Mouse (Mus musculus): ENCODE results near the gene Scpep1.
"Not testable (repeated sequence)": the region's sequence is repeated elsewhere in the genome, so short reads cannot be mapped to it uniquely, and the experiment has no call there.

Gene Scpep1

GRCm38 (mm10) chr11:88955217-88955969 lies at the start of gene Scpep1:
Gene Scpep1 (minus strand): TSS chr11:88955465.
- peak; percentile 97 for DNase-seq

- DNase-seq: no peak
These were observed 48.5 kb upstream of the Scpep1 start for GRCm38 (mm10) chr11:89003726-89004125.

DNA sequence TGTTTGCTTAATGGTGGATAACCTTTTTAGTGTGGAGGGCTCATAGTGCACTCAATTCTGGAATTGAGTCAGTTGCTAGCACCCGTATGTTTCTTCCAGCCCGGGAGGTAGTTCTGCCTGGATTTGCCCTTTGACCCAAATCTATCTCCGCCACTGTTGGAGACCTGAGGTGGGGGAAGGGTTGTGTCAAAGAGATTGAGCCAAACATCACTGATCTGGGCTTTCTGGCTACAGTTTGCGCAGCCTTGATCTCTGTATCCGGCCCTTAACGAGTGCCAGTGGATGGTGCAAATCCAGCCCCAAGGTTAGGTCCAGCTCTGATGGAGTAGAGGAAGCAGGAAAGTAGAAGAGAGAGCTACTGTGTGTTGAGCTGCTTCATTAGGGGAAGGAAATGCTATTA lies 47.8 kb upstream of the Scpep1 start:
- no peak for DNase-seq

DNA sequence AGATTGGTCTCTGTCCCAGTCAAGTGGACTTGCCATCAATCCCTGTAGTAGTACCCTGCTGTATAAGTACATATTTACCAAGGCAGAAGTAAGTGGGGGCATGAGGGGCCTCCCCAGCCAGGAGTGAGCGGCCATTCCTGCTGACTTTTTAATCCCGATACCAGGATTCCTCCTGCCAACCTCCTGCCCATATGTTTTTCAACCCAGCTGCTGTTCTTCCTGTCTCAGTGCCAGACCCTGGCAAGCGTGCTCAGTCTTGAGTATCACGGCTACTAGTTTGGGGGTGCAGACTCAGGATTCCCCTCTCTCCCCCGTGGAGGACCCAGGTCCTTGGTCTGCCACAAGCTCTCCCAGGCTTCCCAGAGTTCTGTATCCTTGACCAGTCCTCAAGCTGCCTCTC lies 47.4 kb upstream of the Scpep1 start:
- no peak for DNase-seq

GRCm38 (mm10) chr11:89002068-89002467 lies 46.8 kb upstream of the Scpep1 start:
- DNase-seq: no peak

DNA sequence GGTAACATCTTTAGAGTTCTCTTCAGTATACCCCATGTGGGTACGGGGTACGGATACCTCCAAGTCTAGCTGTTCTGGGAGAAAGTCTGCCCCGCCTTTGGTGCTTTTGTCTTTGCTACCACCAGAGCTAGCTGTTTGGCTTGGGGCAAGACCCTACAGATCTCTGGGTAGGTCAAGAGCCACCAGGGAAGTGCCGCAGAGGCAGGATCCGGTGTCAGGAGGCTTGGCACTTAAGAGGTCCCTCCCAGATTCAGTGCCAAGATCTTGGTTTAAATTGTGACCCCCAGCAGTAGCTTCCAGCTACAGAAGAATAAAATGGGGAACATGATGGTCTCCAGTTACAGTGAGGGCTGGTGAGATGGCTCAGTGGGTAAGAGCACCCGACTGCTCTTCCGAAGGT lies 46.3 kb upstream of the Scpep1 start:
- no peak for DNase-seq

DNA sequence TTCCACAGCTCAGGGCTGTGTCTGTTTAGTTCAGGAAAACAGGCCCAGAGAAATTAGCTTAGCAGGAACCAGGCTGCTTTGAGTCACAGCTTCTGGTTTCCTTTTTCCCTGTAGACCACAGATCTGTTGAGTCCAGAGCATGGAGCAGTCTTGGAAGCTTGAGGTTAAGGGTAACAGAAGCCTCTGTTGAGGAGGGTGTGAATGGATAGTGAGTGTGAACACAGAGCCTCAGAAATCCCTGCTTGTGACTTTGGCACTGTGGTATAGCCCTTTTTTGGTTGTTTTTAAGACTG lies 45.2 kb upstream of the Scpep1 start:
- DNase-seq: no peak

DNA sequence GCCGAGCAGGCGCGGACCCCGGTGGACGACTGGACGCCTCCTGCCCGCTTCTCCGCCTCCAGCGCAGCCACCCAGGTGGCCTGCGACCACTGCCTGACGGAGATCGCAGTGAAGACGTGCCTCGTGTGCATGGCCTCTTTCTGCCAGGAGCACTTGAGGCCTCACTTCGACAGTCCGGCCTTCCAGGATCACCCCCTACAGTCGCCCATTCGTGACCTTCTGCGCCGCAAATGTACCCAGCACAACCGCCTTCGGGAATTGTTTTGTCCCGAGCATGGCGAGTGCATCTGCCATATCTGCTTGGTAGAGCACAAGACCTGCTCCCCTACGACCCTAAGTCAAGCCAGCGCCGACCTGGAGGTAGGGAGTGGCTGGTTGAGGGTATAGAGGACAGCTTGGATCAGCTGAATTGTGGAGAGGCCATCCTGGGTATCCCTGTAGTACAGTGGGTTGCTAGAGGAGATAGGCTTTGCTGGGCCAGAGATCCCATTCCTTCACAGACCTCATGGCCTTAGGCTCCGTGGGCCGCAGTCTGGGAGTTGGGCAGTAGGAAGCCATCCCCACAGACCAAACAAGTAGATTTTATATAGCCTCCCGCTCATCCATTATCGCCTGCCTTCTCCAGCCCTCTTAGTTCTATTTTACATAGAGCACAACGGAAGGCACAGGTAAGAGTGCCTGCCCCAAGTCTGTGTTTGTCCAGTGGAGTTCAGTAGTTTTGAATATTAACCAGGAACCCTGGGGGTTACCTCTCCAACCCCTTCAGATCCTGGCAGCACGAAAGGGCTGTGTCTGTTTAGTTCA lies 44.7 kb upstream of the Scpep1 start:
- no peak for DNase-seq

GRCm38 (mm10) chr11:88998974-88999722 lies 43.9 kb upstream of the Scpep1 start, which contains the start of gene Trim25:
Gene Trim25 (plus strand): TSS chr11:88999376.
- peak; percentile 85 for DNase-seq

- no peak for DNase-seq
These were observed 43.1 kb upstream of the Scpep1 start for GRCm38 (mm10) chr11:88998406-88998805.

DNA sequence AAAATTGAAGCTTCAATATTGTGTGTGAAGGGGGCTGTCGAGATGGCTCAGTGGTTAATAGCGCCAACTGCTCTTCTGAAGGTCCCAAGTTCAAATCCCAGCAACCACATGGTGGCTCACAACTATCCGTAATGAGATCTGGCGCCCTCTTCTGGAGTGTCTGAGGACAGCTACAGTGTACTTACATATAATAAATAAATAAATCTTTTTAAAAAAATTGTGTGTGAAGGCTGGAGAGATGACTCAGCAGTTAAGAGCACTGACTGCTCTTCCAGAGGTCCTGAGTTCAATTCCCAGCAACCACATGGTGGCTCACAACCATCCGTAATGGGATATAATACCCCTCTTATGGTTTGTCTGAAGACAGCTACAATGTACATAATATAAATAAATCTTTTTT lies 42.1 kb upstream of the Scpep1 start:
- not testable (repeated sequence) for DNase-seq

DNA sequence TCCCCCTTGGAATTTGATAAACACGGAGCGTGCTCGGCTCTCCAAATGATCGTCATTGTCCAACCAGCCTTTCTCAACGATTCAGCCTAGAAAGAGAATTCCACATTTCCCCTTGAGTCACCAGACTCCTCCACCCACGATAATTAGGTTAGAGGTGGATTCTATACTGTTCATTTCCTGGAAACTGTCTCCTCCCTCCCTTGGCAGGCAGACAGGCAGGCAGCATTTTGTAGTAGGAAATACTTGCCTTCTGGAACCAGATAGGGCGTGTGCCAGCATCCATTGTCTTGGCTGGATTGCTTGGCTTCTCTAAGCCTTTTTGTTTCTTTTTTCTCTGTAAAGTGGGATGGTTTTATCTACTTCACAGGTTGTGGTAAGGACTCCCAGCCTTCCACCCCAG lies 41.2 kb upstream of the Scpep1 start:
- DNase-seq: no peak

GRCm38 (mm10) chr11:88995616-88996015 lies 40.4 kb upstream of the Scpep1 start:
- DNase-seq: no peak

GRCm38 (mm10) chr11:88994492-88994891 lies 39.2 kb upstream of the Scpep1 start:
- no peak for DNase-seq

DNA sequence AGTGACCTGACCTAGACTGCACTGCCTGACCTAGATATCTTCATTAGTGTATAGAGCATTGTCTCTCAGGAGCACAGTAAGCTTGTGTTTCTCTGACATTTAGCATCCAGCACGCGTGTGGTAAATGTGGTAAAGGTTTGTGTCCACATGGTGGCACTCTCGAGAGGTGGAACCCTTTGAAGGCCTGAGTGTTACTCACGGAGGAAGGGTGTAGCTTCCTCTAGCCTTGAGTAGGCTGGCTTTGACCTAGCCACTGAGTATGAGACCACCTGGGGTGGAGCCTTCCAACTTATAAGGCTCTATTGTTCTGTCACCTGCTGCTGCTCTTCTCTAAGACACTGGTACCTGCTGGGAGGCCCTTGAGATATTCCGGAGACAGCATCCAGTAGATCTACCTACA lies 38.4 kb upstream of the Scpep1 start:
- DNase-seq: peak; percentile 65

- no peak for DNase-seq
These were observed 37.9 kb upstream of the Scpep1 start for GRCm38 (mm10) chr11:88993186-88993585.

GRCm38 (mm10) chr11:88989530-88989929 lies 34.3 kb upstream of the Scpep1 start:
- DNase-seq: peak; percentile 45

DNA sequence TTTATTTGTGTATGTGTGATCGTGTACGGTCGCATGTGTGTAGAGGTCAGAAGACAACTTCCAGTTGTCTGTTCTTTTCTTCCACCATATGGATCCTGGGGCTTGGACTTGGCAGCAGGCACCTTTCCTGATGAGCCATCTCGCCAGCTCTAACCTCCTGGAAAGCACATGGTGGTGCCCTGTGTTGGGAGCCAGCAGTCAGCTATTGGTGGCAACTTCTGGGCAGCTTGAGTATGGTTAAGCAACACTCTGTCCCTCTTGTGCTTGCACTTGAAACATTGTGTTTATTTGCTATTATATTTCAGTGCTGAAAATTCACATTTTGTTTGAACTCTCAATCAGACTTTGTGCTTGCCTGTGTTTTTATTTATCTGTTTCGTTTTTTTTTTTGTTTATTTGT lies 33.7 kb upstream of the Scpep1 start:
- DNase-seq: no peak

- DNase-seq: no peak
These were observed 31.4 kb upstream of the Scpep1 start for GRCm38 (mm10) chr11:88986616-88987015.

GRCm38 (mm10) chr11:88981337-88981736 lies 26.1 kb upstream of the Scpep1 start:
- DNase-seq: no peak

DNA sequence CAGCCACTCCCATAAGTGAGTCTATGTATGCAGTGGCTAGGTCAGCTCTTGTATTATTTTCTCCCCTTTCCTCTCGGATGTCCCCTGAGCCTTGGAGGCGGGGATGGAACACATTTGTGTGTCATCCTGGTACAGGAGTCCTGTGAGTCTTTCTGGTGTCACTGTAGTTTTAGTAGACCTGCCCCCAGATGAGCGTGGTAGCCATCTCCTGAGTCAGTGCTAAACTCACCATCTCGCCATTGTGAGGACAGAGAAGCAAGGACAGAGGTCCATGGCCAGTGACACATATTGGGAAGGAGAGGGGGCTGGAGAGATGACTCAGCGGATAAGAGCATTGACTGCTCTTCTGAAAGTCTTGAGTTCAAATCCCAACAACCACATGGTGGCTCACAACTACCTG lies 21.9 kb upstream of the Scpep1 start:
- no peak for DNase-seq

GRCm38 (mm10) chr11:88976320-88976719 lies 21.1 kb upstream of the Scpep1 start:
- DNase-seq: no peak
